Mouse (Mus musculus): ENCODE results near the gene Asb11. TPM values are rescaled to one million over a fixed set of nuclear protein-coding genes. Genes with fewer than 3 reads are reported as not detected.

The Asb11 gene
- polyA plus RNA-seq, 1 experiment from 2014 or later: 0.78 TPM

- Histone ChIP-seq H3K36me3 (ENCODE audit: insufficient read depth, low read length) (no peaks in the 10 kb centered on the region), H3K27ac (no peak overlapping the region), H3K4me2 (ENCODE audit: low read length) (no peak overlapping the region), H3K9me3 (replicated peaks; ENCODE audit: low read length) (no peaks in the 10 kb centered on the region), H3K4me1 (replicated peaks; ENCODE audit: insufficient read depth, low read length) (no peaks in the 10 kb centered on the region), H3K9ac (ENCODE audit: low read depth, low read length) (no peak overlapping the region), H3K27me3 (ENCODE audit: insufficient read depth, low read length) (no peaks in the 10 kb centered on the region), H3K4me3 (replicated peaks; ENCODE audit: low read depth, low read length) (no peak overlapping the region)
- no peak for TF ChIP-seq CTCF (IDR thresholded peaks at IDR 0.05; ENCODE audit: low read depth)
- no peak for DNase-seq (ENCODE audit: low spot score)
- no peak for ATAC-seq (replicated peaks; ENCODE audit: low FRiP score, low read depth)
- 79% methylated on average over 1 of the region's 1 CpGs for WGBS
These were observed 26.2 kb upstream of the Asb11 start for GRCm38 (mm10) chrX:164410562-164410961.

- Histone ChIP-seq H3K27me3 (ENCODE audit: insufficient read depth, low read length) (no peaks in the 10 kb centered on the region), H3K9me3 (replicated peaks; ENCODE audit: low read length) (no peaks in the 10 kb centered on the region), H3K27ac (no peak overlapping the region), H3K9ac (ENCODE audit: low read depth, low read length) (no peak overlapping the region), H3K4me3 (replicated peaks; ENCODE audit: low read depth, low read length) (no peak overlapping the region), H3K4me1 (replicated peaks; ENCODE audit: insufficient read depth, low read length) (no peaks in the 10 kb centered on the region), H3K4me2 (ENCODE audit: low read length) (no peak overlapping the region), H3K36me3 (ENCODE audit: insufficient read depth, low read length) (no peaks in the 10 kb centered on the region)
- TF ChIP-seq CTCF (IDR thresholded peaks at IDR 0.05; ENCODE audit: low read depth): no peak
- ATAC-seq (replicated peaks; ENCODE audit: low FRiP score, low read depth): no peak
- no peak for DNase-seq (ENCODE audit: low spot score)
- 92% methylated on average over 2 of the region's 2 CpGs for WGBS
These were observed 20.0 kb upstream of the Asb11 start for GRCm38 (mm10) chrX:164416803-164417202.

GRCm38 (mm10) chrX:164418008-164418407, 18.8 kb upstream of the Asb11 start:
- Histone ChIP-seq H3K9me3 (replicated peaks; ENCODE audit: low read length) (no peaks in the 10 kb centered on the region), H3K9ac (ENCODE audit: low read depth, low read length) (no peak overlapping the region), H3K4me2 (ENCODE audit: low read length) (no peak overlapping the region), H3K4me1 (replicated peaks; ENCODE audit: insufficient read depth, low read length) (no peaks in the 10 kb centered on the region), H3K27ac (no peak overlapping the region), H3K4me3 (replicated peaks; ENCODE audit: low read depth, low read length) (no peak overlapping the region), H3K27me3 (ENCODE audit: insufficient read depth, low read length) (no peaks in the 10 kb centered on the region), H3K36me3 (ENCODE audit: insufficient read depth, low read length) (no peaks in the 10 kb centered on the region)
- TF ChIP-seq CTCF (IDR thresholded peaks at IDR 0.05; ENCODE audit: low read depth): no peak
- ATAC-seq (replicated peaks; ENCODE audit: low FRiP score, low read depth) (no peak), DNase-seq (ENCODE audit: low spot score) (no peak)

GRCm38 (mm10) chrX:164419471-164419939, 17.3 kb upstream of the Asb11 start, which contains the start of gene Piga:
TSS of gene Piga (plus strand) at chrX:164419787.
- peak within 1 kb of the TSS; percentile 50 for H3K4me3 ChIP-seq (replicated peaks; ENCODE audit: low read depth, low read length)
- H3K9ac ChIP-seq (ENCODE audit: low read depth, low read length): peak within 1 kb of the TSS; percentile 65
- no peak for TF ChIP-seq CTCF (IDR thresholded peaks at IDR 0.05; ENCODE audit: low read depth)
- H3K27me3 ChIP-seq (ENCODE audit: insufficient read depth, low read length): no peaks in the 10 kb centered on the region
- H3K36me3 ChIP-seq (ENCODE audit: insufficient read depth, low read length): no peaks in the 10 kb centered on the region
- peak; percentile 99 for ATAC-seq (replicated peaks; ENCODE audit: low FRiP score, low read depth)
- peak; percentile 97 for DNase-seq (ENCODE audit: low spot score)
- peak within 1 kb of the TSS; percentile 77 for H3K27ac ChIP-seq
- H3K4me2 ChIP-seq (ENCODE audit: low read length): peak within 1 kb of the TSS; percentile 56
- 34% methylated on average over 37 of the region's 40 CpGs for WGBS
- H3K9me3 ChIP-seq (replicated peaks; ENCODE audit: low read length): no peaks in the 10 kb centered on the region
- no peaks in the 10 kb centered on the region for H3K4me1 ChIP-seq (replicated peaks; ENCODE audit: insufficient read depth, low read length)

GRCm38 (mm10) chrX:164419955-164420354, 16.8 kb upstream of the Asb11 start:
- TF ChIP-seq CTCF (IDR thresholded peaks at IDR 0.05; ENCODE audit: low read depth): no peak
- Histone ChIP-seq H3K4me3 (replicated peaks; ENCODE audit: low read depth, low read length) (peak overlapping the region; percentile 50), H3K4me1 (replicated peaks; ENCODE audit: insufficient read depth, low read length) (no peaks in the 10 kb centered on the region), H3K4me2 (ENCODE audit: low read length) (peak overlapping the region; percentile 56), H3K9me3 (replicated peaks; ENCODE audit: low read length) (no peaks in the 10 kb centered on the region), H3K27me3 (ENCODE audit: insufficient read depth, low read length) (no peaks in the 10 kb centered on the region), H3K36me3 (ENCODE audit: insufficient read depth, low read length) (no peaks in the 10 kb centered on the region), H3K27ac (peak overlapping the region; percentile 77), H3K9ac (ENCODE audit: low read depth, low read length) (peak overlapping the region; percentile 65)
- ATAC-seq (replicated peaks; ENCODE audit: low FRiP score, low read depth) (0 out of 2 replicates have a peak, but pooled peaks have one; percentile 3), DNase-seq (ENCODE audit: low spot score) (no peak)
- 33% methylated on average over 13 of the region's 13 CpGs for WGBS

- DNase-seq (ENCODE audit: low spot score) (no peak), ATAC-seq (replicated peaks; ENCODE audit: low FRiP score, low read depth) (no peak)
- WGBS: 50% methylated on average over 3 of the region's 3 CpGs
- Histone ChIP-seq H3K4me2 (ENCODE audit: low read length) (peak overlapping the region; percentile 56), H3K4me3 (replicated peaks; ENCODE audit: low read depth, low read length) (peak overlapping the region; percentile 50), H3K27me3 (ENCODE audit: insufficient read depth, low read length) (no peaks in the 10 kb centered on the region), H3K9me3 (replicated peaks; ENCODE audit: low read length) (no peaks in the 10 kb centered on the region), H3K9ac (ENCODE audit: low read depth, low read length) (peak overlapping the region; percentile 65), H3K27ac (no peak overlapping the region), H3K36me3 (ENCODE audit: insufficient read depth, low read length) (no peaks in the 10 kb centered on the region), H3K4me1 (replicated peaks; ENCODE audit: insufficient read depth, low read length) (no peaks in the 10 kb centered on the region)
- no peak for TF ChIP-seq CTCF (IDR thresholded peaks at IDR 0.05; ENCODE audit: low read depth)
These were observed 16.3 kb upstream of the Asb11 start for GRCm38 (mm10) chrX:164420518-164420917.

GRCm38 (mm10) chrX:164424821-164425220, 12.0 kb upstream of the Asb11 start:
- no peaks in the 10 kb centered on the region for H3K9me3 ChIP-seq (replicated peaks; ENCODE audit: low read length)
- H3K4me1 ChIP-seq (replicated peaks; ENCODE audit: insufficient read depth, low read length): no peaks in the 10 kb centered on the region
- 78% methylated on average over 1 of the region's 1 CpGs for whole genome bisulfite sequencing
- H3K4me3 ChIP-seq (replicated peaks; ENCODE audit: low read depth, low read length): no peak overlapping the region
- H3K36me3 ChIP-seq (ENCODE audit: insufficient read depth, low read length): no peaks in the 10 kb centered on the region
- DNase-seq (ENCODE audit: low spot score) (no peak), ATAC-seq (replicated peaks; ENCODE audit: low FRiP score, low read depth) (no peak)
- no peak overlapping the region for H3K9ac ChIP-seq (ENCODE audit: low read depth, low read length)
- H3K27me3 ChIP-seq (ENCODE audit: insufficient read depth, low read length): no peaks in the 10 kb centered on the region
- no peak overlapping the region for H3K4me2 ChIP-seq (ENCODE audit: low read length)
- no peak overlapping the region for H3K27ac ChIP-seq
- TF ChIP-seq CTCF (IDR thresholded peaks at IDR 0.05; ENCODE audit: low read depth): no peak

Data from kidney, postnatal 0 days (tissue).